Mouse (Mus musculus): Measurements from ENCODE around the gene Calcoco2.

The Calcoco2 gene

DNA sequence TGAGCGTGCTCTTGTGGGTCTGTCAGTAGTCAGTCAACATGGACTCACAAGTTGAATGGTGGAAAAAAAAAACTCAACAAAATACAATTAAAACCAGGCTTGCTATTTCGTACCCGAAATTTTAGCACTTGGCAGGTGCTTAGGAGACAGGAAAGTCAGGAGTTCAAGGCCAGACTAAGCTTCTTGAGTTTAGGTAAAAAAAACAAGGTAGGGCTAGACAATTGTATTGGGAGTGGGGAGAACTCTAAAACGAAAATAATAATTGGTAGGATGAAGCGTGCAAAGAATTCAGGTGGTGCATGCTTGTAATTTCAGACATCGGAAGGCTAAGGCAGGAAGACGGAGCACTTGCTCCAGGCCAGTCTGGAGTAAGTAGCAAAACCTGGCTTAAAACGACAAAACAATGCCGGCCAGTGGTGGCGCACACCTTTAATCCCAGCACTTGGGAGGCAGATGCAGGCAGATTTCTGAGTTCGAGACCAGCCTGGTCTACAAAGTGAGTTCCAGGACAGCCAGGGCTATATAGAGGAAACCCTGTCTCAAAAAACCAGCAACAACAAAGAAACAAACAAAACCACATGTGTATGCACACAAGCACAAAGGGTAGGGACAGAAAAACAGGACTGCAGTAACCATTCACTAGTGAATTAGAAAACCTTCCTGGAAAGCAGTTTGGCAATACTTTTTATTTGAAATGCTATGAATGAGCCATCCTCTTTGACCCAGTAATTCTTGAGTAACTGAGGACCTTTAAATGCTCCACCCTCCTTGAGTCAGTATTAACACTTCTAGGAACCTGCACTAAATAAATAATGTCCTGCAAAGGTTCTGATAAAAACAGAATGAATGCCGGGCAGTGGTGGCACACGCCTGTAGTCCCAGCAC is 35.3 kb downstream of the Calcoco2 start:
- DNase-seq, result no peak

DNA sequence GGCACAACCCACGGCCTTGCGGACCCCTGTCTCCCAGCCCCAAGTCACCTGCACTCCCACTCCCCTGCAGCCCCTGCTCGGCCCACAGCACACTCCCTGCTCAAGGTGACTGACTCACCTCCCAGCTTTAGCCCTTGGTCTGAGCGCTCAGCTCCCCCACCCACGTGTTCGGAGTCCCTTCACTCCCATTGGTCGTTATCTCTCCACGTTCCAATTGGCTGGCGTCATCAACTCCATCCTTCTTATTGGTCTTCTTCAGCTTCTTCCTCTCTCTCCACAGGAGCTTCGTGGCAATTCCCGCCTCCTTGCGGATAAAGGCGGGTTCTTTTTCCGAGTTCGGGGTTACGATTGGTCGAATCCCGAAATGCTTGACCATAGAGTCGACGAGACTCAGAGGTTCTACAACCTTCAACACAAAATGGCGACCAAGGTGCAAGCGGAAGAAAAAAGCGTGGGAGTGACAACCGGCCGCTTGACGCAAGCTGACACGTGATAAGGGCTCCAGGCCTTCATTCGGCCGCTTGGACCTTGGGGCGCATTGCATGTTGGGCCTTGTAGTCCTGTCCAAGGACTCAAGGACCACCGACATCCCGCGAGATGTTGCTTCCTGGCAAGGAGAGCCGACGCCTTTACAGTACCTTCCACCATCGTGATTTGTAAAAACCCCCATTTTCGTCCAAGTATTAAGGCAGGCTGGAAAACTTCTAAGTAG is 36.1 kb downstream of the Calcoco2 start, which contains the start of gene Atp5g1:
TSS of gene Atp5g1 (minus strand) at position 162 of the 712 bp plus-strand sequence.
- DNase-seq, result peak; percentile 96 to 98

DNA sequence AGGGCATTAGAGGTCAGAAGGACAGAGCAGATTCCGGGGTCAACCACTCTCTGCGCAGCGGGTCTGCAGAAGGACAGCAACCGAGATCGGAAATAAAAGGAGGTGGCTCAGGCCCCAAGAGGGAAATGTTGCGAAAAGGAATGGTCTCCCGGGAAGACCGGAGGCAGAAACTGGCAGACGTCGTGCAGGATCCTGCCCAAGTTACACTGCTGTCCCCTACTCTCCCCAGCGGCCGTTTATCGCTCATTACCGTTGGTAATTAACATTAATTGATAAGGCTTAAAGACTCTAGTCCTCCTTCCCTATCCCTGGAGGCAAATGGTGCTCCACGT is 36.6 kb downstream of the Calcoco2 start:
- peak in 1 of 2 experiments; percentile 52 for DNase-seq

DNA sequence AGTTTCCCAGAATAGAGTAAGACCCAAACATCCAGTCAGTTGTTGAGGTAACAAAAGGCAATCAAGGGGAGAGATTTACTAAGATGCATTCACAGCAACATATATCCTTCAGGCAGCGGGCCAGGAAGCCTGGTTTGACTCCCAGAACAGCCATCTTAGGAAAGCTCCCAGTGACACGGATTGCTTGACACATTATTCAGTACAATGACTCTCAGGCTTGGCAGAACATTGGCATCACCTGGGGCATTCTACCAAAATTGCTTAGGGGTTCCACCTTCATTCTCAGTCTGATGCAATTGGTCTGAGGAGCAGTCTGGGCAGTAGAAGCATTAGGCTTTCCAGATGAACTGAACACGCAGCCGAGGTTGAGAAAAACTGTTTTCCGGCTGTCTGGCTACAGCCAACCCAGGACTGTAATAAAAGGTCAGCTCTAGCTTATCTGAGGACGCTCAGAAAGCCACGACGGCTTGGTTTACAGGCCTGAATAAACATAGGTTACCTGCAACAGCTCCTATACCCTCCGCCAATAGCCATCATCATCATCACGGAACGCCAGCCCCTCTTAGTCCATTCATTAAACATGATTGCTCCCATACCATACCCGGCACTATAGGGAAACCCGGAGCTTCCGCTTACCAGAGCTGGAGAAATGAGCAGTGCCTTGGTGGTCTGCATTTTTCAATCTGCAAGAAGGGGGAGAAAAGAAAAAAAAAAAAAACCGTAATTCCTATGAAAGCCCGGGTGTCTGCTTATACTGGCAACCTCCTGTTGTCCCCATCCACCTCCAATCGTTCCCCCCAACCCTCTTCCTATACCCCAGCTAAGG is 37.2 kb downstream of the Calcoco2 start:
- peak in 1 of 2 experiments; percentile 21 for DNase-seq

DNA sequence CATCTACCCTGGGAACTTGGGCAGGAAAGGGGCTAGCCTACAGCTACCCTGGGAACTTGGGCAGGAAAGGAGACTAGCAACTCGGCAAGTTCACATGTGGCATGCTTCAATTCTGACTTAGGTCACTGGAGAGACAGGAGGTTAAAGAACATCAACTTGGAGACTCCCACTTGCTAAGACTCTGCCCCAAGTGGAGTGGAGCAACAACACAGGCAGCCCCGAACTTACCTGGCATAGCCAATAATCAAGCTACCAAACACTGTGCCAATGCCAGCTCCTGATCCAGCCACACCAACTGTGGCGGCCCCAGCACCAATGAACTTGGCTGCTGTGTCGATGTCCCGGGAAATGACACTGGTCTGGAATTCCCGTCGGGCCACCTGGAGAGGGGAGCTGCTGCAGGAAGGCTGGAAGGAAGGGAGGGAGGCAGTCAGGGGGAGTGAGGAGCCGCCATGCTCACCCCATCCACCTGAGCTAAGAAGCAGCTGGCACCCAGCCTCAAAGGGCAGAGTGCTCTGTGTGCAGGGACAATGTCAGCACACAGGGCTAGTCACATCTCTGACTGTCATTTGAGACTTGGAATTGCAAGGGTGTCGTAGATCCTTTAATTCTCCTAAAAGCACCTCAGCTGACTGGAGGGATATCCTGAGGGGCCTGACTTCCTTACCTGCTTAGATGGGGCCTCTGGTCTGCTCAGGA is 38.3 kb downstream of the Calcoco2 start:
- no peak for DNase-seq

DNA sequence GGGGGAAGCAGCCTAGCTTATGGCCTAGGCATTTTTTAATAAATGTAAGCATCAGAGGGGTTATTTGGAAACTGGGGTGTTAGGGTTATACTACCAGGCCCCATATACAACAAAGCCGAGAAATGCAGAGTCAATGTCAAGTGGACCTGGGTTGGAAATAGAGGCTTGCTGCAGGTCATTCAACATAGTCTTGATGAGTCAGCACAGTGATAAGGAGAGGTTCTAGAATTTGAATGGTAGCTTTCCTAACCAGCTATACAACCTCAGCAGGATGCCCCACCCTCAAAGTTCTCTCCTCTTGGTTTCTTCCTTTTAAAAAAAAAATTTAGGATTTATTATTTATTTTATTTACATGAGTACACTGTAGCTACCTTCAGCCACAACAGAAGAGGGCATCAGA is 40.8 kb downstream of the Calcoco2 start:
- no peak for DNase-seq

DNA sequence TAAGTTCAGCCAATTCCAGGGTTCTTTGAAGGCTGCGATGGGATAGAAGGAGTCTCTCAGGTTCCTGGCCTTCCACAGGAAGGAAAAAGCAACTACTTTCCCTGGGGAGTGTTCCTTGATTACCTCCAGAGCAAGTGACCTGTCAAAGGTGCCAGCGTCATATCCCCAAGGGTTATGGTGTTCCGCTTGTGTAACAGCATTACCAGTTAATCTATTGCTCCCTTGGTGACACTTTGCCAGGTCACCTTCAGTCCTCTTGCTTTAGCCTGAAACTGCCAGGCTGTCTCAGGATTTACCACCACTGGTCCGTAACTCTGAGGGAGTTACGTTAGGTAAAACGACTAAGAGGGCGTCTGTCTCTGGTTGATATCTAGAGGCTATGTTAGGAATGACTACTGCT is 41.4 kb downstream of the Calcoco2 start:
- DNase-seq, result no peak

DNA sequence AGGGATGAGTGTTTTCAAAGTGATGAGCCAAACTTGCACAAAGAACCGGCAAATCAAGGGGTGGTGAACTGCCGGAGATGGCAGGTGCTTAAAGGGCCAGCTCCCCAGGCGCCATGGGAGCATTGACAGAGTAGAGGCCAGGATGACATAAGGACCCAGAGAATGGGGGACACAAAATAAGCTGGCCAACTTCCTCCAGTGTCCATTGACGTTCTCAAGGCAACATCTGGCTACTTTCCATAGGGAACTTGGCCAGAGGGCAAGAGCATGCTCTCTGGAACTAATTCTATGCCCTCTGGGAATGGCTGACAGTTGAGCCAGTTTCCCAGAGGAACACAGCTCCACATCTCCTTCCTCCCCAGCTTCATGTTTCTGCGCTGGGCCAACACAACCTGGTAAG is 43.5 kb downstream of the Calcoco2 start:
- DNase-seq, result no peak

DNA sequence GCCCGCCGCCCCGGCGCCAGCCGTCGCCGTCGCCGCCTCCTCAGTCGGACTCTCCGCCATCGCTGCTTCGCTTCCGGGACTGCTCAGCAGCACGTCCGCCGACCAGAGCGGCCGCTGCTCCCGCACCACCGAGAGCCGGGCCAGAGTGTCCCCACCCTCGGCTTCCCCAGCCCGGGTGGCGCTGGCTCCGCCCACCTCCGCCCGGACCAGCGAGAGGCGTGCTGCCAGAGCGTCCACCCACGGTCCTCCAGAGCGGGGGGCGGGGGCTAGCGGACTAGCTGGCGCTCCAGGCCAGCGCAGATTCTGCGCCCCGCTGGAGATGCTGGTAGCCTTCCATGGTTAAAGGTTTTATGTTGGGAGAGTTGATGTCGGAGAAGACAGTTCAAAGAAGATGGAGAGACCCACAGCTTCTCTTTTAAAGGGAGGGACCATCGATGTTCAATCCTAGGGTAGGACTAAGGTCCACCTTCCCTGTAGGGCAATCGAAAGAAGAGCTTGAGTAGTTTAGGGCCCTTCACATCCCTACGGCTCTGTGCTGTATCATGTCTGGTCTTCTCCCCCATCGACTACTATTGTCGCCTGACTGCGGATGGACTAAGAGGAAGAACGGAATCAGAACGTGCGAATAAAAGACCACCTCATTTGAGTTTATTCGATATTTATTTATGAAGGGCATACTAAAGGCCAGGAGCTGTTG is 46.4 kb downstream of the Calcoco2 start, which contains the start of gene Ube2z:
TSS of gene Ube2z (minus strand) at position 174 of the 697 bp plus-strand sequence.
- peak; percentile 99 for DNase-seq

DNA sequence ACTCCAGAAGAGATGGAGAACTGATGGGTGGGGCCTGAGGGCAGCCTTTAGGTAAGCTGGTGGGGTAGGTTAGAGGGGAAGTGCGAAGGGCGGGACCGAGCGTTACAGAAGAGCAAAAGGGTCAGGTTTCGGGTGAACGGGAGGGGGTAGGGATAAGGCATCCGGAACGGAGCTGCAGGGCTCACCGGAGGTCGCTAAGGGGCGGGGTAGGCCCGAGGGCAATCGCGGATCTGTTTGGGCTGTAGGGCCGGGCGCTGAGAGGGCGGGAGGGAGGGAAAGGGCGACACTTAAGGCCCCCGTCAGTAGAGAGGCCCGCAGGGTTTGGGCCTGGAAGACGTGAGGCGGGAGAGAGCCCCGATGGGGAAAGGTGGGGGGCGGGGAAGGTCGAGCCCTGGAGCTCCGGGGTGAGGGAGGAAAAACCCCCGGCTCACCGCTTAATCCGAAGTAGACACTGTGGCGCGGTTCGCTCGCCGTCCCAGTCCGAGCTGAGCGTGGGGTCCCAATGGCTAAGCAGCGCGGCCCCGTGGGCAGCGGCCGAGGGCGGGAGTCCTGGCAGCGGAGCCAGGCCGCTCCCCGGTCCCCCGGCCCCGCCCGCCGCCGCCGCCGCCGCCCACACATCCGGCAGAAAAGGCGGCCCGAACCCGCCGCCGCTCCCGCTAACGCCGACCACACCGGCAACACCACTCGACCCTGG is 47.1 kb downstream of the Calcoco2 start:
- DNase-seq, result peak; percentile 53 to 68

DNA sequence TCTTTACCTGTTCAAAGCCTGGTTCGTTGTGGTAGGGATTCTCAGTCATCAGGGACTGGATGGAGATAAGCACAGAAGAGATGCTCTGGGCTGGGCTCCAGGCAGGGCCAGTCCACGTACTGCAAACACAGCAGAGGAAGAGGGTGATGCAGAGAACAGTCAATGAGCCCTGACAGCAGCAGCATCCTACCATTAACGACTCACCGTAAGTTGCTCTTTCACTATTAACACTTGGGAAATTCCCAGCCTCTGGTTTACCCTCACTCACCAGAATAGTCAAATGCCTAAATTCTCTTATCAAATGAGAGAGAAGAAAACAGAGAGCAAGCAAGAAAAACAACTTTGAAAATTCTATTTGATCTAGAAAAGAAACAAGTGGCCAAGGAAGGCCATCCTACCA is 53.5 kb downstream of the Calcoco2 start:
- no peak for DNase-seq

DNA sequence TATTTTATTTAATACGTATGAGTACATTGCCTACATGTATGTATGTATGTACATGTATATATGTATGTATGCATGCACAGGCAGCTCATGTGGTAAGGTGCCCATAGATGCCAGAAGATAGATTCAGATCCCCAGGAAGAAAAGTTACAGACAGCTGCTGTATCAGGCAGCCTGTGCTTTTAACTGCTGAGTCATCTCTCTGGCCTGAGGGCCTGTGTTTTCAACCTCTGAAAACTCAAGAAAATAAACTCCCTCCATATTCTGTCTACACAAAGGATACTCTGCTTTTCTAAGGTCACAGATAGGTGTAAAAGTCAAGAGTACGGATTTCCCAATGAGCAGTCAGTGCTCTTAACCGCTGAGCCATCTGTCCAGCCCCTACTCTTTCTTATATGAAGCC is 60.9 kb downstream of the Calcoco2 start:
- DNase-seq, result no peak

DNA sequence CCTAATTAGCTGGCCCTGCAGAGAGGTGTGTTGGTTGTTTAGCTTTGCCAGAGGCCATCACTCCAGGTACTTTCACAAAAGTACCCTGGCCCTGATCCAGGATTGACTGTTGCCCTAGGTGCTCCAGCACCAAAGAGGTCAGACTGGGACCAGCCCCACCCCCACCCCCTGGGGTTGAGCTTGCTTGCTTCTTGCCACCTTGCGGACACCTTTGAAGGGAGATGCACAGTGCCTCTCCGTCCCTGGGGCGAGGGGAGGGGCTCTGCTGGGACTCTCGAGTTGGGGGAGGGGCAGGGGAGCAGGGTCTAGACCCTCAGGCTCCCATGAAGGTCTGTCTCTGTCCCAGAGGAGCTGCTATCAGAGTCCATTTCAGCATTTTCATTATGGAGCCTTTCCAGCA is 61.8 kb downstream of the Calcoco2 start:
- no peak for DNase-seq
